Mouse (Mus musculus) megakaryocyte, embryonic 14.5 days (primary cell): Measurements from ENCODE around the gene Cyp4f14.

Experiments
- FLI1 ChIP-seq: IDR thresholded peaks from 2 replicates; pipeline ENCODE4 v1.6.1; 2012; ENCODE audit warnings: low read length, inconsistent platforms, mixed read lengths
- GATA1 ChIP-seq: IDR thresholded peaks from 3 replicates; pipeline ENCODE4 v1.6.1; 2012; ENCODE audit warnings: mixed read lengths, low read length, inconsistent platforms, borderline replicate concordance

DNA sequence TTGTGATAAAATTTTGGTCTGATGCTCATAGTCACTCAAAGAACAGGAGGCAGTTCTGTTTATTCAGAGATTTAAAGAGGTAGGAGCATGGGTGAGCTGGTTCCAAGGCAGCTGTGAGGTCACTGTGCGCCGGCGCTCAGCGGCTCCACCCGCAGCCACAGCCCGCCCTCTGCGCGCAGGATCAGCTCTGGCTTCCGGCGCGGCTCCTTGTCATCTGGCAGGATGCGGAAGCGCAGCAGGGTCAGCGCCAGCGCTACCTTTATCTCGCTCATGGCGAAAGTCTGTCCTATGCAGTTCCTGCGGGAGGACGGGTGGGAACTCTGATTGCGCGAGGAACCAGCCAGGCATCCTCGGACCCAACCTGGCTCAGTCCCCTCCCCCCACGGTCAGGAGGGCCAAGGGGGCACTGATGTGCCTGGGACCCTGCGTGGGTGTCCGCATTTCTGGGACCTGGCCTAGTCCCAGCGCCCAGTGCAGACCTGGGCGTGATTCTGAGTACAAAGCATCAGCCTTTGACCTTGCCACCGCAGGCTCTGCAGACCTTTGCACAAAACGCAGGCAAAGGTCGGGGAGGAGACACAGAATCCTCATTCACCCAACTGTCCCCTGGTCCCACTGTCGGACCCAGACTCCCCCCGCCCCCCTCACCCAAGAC lies 7.6 kb upstream of the Cyp4f14 start:
- no peak for TF ChIP-seq GATA1
- no peak for TF ChIP-seq FLI1
